Mouse (Mus musculus): ENCODE measurements around the gene Chn2. TPM values are rescaled to one million over a fixed set of nuclear protein-coding genes. Genes with fewer than 3 reads are reported as not detected.

Gene Chn2
- polyA plus RNA-seq, 1 experiment from 2014 or later, result 5.5 TPM

DNA sequence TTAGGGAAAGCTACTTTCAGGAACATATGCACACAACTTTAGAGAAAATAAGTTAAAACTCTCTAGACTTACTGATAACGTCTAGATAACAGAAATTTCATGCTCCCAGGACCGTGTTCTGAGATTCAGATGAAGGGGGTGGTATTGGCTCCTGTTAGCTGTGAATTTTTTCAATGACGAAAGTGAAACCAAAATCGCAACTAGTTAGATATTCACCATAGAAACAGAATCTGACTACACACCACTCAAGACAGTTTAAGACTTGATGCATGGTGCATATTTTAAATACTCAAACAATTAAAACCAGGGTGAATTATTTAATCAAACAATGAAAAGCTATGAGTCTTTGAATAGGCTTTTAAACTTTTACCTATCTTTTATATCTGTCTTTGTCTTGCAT lies 48.8 kb downstream of the Chn2 start:
- Histone ChIP-seq H3K9me3 (ENCODE audit: control insufficient read depth, low read length) (no peaks in the 10 kb centered on the region), H3K36me3 (ENCODE audit: control insufficient read depth, insufficient read depth, low read length) (no peaks in the 10 kb centered on the region), H3K4me2 (no peak overlapping the region), H3K9ac (ENCODE audit: low read depth, low read length) (no peak overlapping the region), H3K27ac (ENCODE audit: low read depth, low read length) (no peak overlapping the region), H3K4me1 (replicated peaks; ENCODE audit: control insufficient read depth, insufficient read depth, low read length) (no peaks in the 10 kb centered on the region), H3K4me3 (ENCODE audit: low read depth, low read length) (no peak overlapping the region), H3K27me3 (replicated peaks; ENCODE audit: control insufficient read depth, insufficient read depth, low read length) (no peaks in the 10 kb centered on the region)
- no peak for ATAC-seq (replicated peaks; ENCODE audit: low FRiP score)
- 71% methylated on average over 4 of the region's 4 CpGs for WGBS
- no peak for DNase-seq (ENCODE audit: low spot score)

DNA sequence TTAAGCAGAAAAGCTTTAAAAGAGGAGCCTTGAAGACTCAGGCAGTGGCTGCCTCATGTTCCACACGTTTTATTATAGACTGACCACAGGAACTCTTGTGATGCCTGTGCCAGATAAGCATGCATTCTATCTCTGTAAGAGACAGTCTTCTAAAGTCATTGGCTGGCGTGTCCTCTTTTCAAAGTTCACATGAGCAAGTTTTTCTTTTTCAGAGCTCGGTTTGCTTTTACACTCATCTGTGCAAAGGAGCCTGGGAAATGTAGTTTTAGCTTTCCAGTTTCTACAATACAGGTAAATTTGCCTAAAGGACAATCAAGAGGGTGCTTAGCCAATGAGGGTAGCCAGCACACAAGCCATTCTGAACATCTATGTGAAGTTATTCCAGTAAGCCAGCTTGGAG lies 51.5 kb downstream of the Chn2 start:
- Histone ChIP-seq H3K27me3 (replicated peaks; ENCODE audit: control insufficient read depth, insufficient read depth, low read length) (no peaks in the 10 kb centered on the region), H3K4me3 (ENCODE audit: low read depth, low read length) (no peak overlapping the region), H3K4me2 (no peak overlapping the region), H3K27ac (ENCODE audit: low read depth, low read length) (no peak overlapping the region), H3K4me1 (replicated peaks; ENCODE audit: control insufficient read depth, insufficient read depth, low read length) (no peaks in the 10 kb centered on the region), H3K9me3 (ENCODE audit: control insufficient read depth, low read length) (no peaks in the 10 kb centered on the region), H3K36me3 (ENCODE audit: control insufficient read depth, insufficient read depth, low read length) (no peaks in the 10 kb centered on the region), H3K9ac (ENCODE audit: low read depth, low read length) (no peak overlapping the region)
- WGBS, result 40% methylated on average over 3 of the region's 3 CpGs
- no peak for ATAC-seq (replicated peaks; ENCODE audit: low FRiP score)
- DNase-seq (ENCODE audit: low spot score), result no peak

DNA sequence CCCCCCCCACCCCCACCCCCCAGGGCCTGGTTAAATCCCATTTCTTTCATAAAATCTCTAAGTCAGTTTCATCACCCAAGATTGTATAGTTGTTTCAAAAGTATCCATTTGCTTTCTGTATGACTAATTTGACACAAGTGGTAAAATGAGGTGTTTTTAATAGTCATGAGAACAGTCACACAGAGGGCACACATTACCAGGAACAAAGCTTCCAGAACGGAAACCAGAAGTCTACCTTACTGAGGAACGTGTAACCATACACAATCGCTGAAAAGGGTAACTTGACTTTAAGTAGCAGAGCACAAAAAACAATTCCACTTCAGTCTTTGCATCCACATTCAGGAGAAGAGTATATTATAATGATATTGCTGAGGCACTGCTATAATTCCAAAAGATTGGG lies 53.6 kb downstream of the Chn2 start:
- Histone ChIP-seq H3K9ac (ENCODE audit: low read depth, low read length) (no peak overlapping the region), H3K4me1 (replicated peaks; ENCODE audit: control insufficient read depth, insufficient read depth, low read length) (no peaks in the 10 kb centered on the region), H3K27me3 (replicated peaks; ENCODE audit: control insufficient read depth, insufficient read depth, low read length) (no peaks in the 10 kb centered on the region), H3K4me3 (ENCODE audit: low read depth, low read length) (no peak overlapping the region), H3K27ac (ENCODE audit: low read depth, low read length) (no peak overlapping the region), H3K36me3 (ENCODE audit: control insufficient read depth, insufficient read depth, low read length) (no peaks in the 10 kb centered on the region), H3K9me3 (ENCODE audit: control insufficient read depth, low read length) (no peaks in the 10 kb centered on the region), H3K4me2 (no peak overlapping the region)
- no peak for ATAC-seq (replicated peaks; ENCODE audit: low FRiP score)
- no peak for DNase-seq (ENCODE audit: low spot score)
- 84% methylated on average over 3 of the region's 3 CpGs for WGBS

DNA sequence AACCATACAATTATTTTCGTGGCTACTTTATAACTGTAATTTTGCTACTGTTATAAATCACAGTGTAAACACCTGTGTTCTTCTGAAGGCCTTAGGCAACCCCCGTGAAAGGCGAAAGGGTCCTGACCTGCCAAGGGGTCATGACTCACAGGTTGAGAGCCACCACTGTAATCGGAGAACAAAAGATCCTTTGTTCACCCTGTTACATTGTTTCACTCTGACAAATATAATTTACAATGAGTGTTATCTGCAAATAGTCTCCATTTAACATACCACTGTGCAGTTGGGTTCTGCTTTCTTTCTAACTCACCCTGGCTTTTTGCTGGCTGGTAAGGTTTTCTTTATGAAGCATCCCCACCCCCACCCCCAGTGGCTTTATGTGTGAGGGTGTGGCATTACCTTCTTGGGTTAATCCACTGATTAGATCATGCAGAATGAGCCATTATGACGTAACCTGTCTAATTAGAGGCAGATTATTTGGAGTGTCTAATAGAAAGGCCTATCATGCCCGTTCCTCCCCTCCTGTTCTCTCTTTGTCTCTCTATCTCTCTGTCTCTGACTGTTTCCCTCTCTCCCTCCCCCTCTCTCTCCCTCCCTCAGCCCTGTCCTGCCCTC lies 56.9 kb downstream of the Chn2 start:
- no peaks in the 10 kb centered on the region for H3K4me1 ChIP-seq (replicated peaks; ENCODE audit: control insufficient read depth, insufficient read depth, low read length)
- ATAC-seq (replicated peaks; ENCODE audit: low FRiP score) (no peak), DNase-seq (ENCODE audit: low spot score) (no peak)
- H3K4me3 ChIP-seq (ENCODE audit: low read depth, low read length), result no peak overlapping the region
- no peaks in the 10 kb centered on the region for H3K9me3 ChIP-seq (ENCODE audit: control insufficient read depth, low read length)
- no peak overlapping the region for H3K4me2 ChIP-seq
- 48% methylated on average over 6 of the region's 6 CpGs for WGBS
- H3K27ac ChIP-seq (ENCODE audit: low read depth, low read length), result no peak overlapping the region
- no peak overlapping the region for H3K9ac ChIP-seq (ENCODE audit: low read depth, low read length)
- H3K36me3 ChIP-seq (ENCODE audit: control insufficient read depth, insufficient read depth, low read length), result no peaks in the 10 kb centered on the region
- H3K27me3 ChIP-seq (replicated peaks; ENCODE audit: control insufficient read depth, insufficient read depth, low read length), result no peaks in the 10 kb centered on the region

DNA sequence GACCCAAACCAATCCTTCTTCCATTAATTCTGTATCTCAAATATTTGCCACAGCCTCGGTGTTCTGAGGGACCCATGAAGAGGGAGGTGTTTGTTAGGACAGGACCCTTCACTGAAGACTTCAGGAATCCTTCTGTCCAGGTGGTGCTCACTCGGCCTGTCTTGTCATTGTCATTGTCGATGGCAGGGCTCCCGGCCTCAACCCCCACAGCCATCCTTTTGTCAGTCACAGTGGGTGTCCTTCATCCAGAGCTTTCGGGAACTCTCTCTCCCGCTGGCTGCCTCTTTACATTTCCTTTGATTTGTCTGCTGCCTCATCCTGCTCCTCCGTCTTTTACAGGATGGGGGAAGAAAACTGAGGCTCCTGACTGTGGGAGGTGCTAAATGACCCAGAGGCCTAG lies 57.5 kb downstream of the Chn2 start:
- no peaks in the 10 kb centered on the region for H3K36me3 ChIP-seq (ENCODE audit: control insufficient read depth, insufficient read depth, low read length)
- H3K27ac ChIP-seq (ENCODE audit: low read depth, low read length), result no peak overlapping the region
- no peaks in the 10 kb centered on the region for H3K27me3 ChIP-seq (replicated peaks; ENCODE audit: control insufficient read depth, insufficient read depth, low read length)
- 32% methylated on average over 7 of the region's 7 CpGs for WGBS
- H3K9me3 ChIP-seq (ENCODE audit: control insufficient read depth, low read length), result no peaks in the 10 kb centered on the region
- DNase-seq (ENCODE audit: low spot score) (no peak), ATAC-seq (replicated peaks; ENCODE audit: low FRiP score) (no peak)
- no peak overlapping the region for H3K9ac ChIP-seq (ENCODE audit: low read depth, low read length)
- no peak overlapping the region for H3K4me2 ChIP-seq
- H3K4me1 ChIP-seq (replicated peaks; ENCODE audit: control insufficient read depth, insufficient read depth, low read length), result no peaks in the 10 kb centered on the region
- H3K4me3 ChIP-seq (ENCODE audit: low read depth, low read length), result no peak overlapping the region

DNA sequence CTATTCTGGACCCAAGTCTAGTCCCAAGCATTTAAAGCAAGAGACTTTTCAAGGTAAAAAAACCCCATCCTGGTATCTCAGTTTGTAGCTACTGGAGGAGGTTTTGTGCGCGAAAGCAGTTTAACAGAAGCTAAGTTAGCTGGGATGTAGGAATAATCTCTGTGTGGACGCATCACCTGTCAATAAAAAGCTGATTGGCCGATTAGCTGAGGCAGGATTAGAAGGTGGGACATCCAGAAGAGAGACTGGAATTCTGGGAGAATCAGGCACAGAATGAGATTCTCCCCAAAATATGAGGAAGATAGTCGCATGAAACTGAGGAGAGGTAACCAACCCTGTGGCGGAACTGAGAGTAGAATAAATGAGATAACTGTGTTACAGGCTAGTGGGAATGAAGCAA lies 59.0 kb downstream of the Chn2 start:
- Histone ChIP-seq H3K27ac (ENCODE audit: low read depth, low read length) (no peak overlapping the region), H3K4me3 (ENCODE audit: low read depth, low read length) (no peak overlapping the region), H3K9me3 (ENCODE audit: control insufficient read depth, low read length) (no peaks in the 10 kb centered on the region), H3K9ac (ENCODE audit: low read depth, low read length) (no peak overlapping the region), H3K4me2 (no peak overlapping the region), H3K4me1 (replicated peaks; ENCODE audit: control insufficient read depth, insufficient read depth, low read length) (no peaks in the 10 kb centered on the region), H3K27me3 (replicated peaks; ENCODE audit: control insufficient read depth, insufficient read depth, low read length) (no peaks in the 10 kb centered on the region), H3K36me3 (ENCODE audit: control insufficient read depth, insufficient read depth, low read length) (no peaks in the 10 kb centered on the region)
- DNase-seq (ENCODE audit: low spot score) (no peak), ATAC-seq (replicated peaks; ENCODE audit: low FRiP score) (no peak)
- WGBS, result 88% methylated on average over 6 of the region's 6 CpGs

DNA sequence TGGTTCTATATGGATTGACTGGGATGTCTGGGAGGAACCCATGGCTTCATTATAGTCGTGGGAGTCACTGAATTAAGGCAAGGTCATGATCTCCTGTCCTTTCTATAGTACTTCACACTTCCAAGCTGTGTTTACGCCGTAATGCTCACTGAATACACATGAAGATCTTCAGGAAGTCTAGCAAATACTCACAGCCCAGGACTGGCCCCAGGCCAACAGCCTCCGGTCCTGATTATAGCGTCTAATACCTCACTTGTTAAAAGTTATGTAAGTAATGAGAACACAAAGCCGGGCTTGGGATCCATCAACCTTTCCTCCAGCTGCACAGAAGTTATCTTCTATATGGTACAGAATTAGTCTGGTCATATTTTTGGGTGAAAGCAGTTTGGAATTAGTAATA lies 60.3 kb downstream of the Chn2 start:
- Histone ChIP-seq H3K9ac (ENCODE audit: low read depth, low read length) (no peak overlapping the region), H3K27me3 (replicated peaks; ENCODE audit: control insufficient read depth, insufficient read depth, low read length) (no peaks in the 10 kb centered on the region), H3K4me1 (replicated peaks; ENCODE audit: control insufficient read depth, insufficient read depth, low read length) (no peaks in the 10 kb centered on the region), H3K9me3 (ENCODE audit: control insufficient read depth, low read length) (no peaks in the 10 kb centered on the region), H3K4me2 (no peak overlapping the region), H3K27ac (ENCODE audit: low read depth, low read length) (no peak overlapping the region), H3K36me3 (ENCODE audit: control insufficient read depth, insufficient read depth, low read length) (no peaks in the 10 kb centered on the region), H3K4me3 (ENCODE audit: low read depth, low read length) (no peak overlapping the region)
- WGBS, result 67% methylated on average over 6 of the region's 6 CpGs
- no peak for ATAC-seq (replicated peaks; ENCODE audit: low FRiP score)
- no peak for DNase-seq (ENCODE audit: low spot score)

DNA sequence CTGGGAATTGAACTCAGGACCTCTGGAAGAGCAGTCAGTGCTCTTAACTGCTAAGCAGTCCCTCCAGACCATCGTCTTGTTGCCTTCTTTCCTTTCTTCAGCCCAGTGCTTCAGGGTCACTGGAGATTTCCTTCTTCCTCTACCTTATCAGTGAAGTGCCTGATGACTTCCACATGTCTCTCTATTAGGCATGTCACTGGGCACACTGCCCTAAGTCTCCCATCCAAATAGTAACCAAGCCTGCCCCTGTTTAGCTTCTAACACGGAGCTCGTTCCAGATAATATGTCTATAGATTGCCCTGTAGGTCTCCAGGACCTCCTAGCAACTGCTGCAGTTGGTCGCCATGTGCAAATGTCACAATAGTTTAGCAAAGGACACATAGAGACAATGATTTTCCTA lies 62.9 kb downstream of the Chn2 start:
- Histone ChIP-seq H3K27ac (ENCODE audit: low read depth, low read length) (no peak overlapping the region), H3K9me3 (ENCODE audit: control insufficient read depth, low read length) (no peaks in the 10 kb centered on the region), H3K9ac (ENCODE audit: low read depth, low read length) (no peak overlapping the region), H3K27me3 (replicated peaks; ENCODE audit: control insufficient read depth, insufficient read depth, low read length) (no peaks in the 10 kb centered on the region), H3K4me3 (ENCODE audit: low read depth, low read length) (no peak overlapping the region), H3K36me3 (ENCODE audit: control insufficient read depth, insufficient read depth, low read length) (no peaks in the 10 kb centered on the region), H3K4me1 (replicated peaks; ENCODE audit: control insufficient read depth, insufficient read depth, low read length) (no peaks in the 10 kb centered on the region), H3K4me2 (no peak overlapping the region)
- ATAC-seq (replicated peaks; ENCODE audit: low FRiP score) (no peak), DNase-seq (ENCODE audit: low spot score) (no peak)
- 59% methylated on average over 4 of the region's 4 CpGs for WGBS

DNA sequence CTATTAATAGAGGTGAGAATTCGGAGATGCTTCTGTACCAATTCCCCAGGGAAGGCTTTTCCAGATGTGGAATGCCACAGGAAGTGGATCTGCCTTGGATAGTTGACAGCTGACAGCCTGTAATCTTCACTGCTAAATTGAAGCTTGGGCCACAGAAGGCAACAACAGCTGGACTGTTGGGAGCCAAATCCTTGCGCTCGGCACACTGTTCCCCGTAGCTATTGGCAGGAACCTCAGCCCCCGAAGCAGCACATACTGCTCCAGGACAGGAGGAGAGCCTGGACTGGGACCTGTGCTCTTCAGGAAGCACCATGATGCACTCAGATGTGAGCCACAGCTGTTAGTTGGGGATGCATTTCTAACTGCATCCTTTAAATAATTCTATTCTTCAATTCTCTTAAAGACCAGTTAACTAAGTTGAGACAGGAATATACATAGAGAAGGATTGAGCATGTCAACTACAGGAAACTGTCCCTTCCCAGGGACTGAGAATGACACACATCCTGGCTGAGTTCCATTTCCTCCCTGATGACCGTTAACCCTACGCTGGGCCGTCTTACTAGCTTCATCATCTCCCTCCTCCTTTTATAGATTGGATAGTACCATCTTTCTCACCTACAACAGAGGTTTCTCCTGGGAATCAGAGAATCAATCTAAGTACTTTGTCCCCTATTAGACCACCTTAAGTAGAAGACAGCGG lies 64.1 kb downstream of the Chn2 start:
- Histone ChIP-seq H3K27ac (ENCODE audit: low read depth, low read length) (no peak overlapping the region), H3K9ac (ENCODE audit: low read depth, low read length) (no peak overlapping the region), H3K9me3 (ENCODE audit: control insufficient read depth, low read length) (no peaks in the 10 kb centered on the region), H3K4me1 (replicated peaks; ENCODE audit: control insufficient read depth, insufficient read depth, low read length) (no peaks in the 10 kb centered on the region), H3K27me3 (replicated peaks; ENCODE audit: control insufficient read depth, insufficient read depth, low read length) (no peaks in the 10 kb centered on the region), H3K36me3 (ENCODE audit: control insufficient read depth, insufficient read depth, low read length) (no peaks in the 10 kb centered on the region), H3K4me2 (no peak overlapping the region), H3K4me3 (ENCODE audit: low read depth, low read length) (no peak overlapping the region)
- ATAC-seq (replicated peaks; ENCODE audit: low FRiP score) (no peak), DNase-seq (ENCODE audit: low spot score) (no peak)
- WGBS, result 70% methylated on average over 9 of the region's 9 CpGs

Measured in liver, embryonic 11.5 days (tissue).